Mouse (Mus musculus) brain, embryonic 14.5 days (tissue): Measurements from ENCODE around the gene Fndc10.

ENCODE experiments used
- CTCF ChIP-seq: fragments of 200-500 bp; IDR thresholded peaks from 2 replicates; pipeline ENCODE4 v1.5.1; 2012; ENCODE audit warnings: inconsistent platforms, mild to moderate bottlenecking, moderate library complexity, borderline replicate concordance; ENCODE audit not compliant: insufficient read depth, insufficient read length; ENCODE audit errors: extremely low read depth
- POLR2A ChIP-seq: fragments of 200-500 bp; IDR thresholded peaks from 2 replicates; pipeline ENCODE4 v1.6.1; 2012; ENCODE audit warnings: mild to moderate bottlenecking, inconsistent platforms, borderline replicate concordance; ENCODE audit not compliant: poor library complexity, insufficient read depth, insufficient read length, severe bottlenecking; ENCODE audit errors: extremely low read depth

GRCm38 (mm10) chr4:155727993-155728392 lies 33.9 kb downstream of the Fndc10 start:
- TF ChIP-seq CTCF (no peak), POLR2A (no peak)
